Mouse (Mus musculus): Measurements from ENCODE around the gene Ttll13.

Gene Ttll13

GRCm38 (mm10) chr7:80246148-80246721 lies at the start of gene Ttll13:
Ttll13 (plus strand) TSS chr7:80246376.
- peak; percentile 92 to 97 for DNase-seq (ENCODE audit: low spot score in 2 of 2)

- no peak for DNase-seq (ENCODE audit: low spot score in 2 of 2)
These were observed 48.8 kb upstream of the Ttll13 start for GRCm38 (mm10) chr7:80197371-80197770.

GRCm38 (mm10) chr7:80197941-80198778 lies 48.0 kb upstream of the Ttll13 start:
- DNase-seq (ENCODE audit: low spot score in 2 of 2): peak; percentile 76 to 85

- no peak for DNase-seq (ENCODE audit: low spot score in 2 of 2)
These were observed 47.3 kb upstream of the Ttll13 start for GRCm38 (mm10) chr7:80198863-80199262.

- DNase-seq (ENCODE audit: low spot score in 2 of 2): no peak
These were observed 46.9 kb upstream of the Ttll13 start for GRCm38 (mm10) chr7:80199286-80199685.

- DNase-seq (ENCODE audit: low spot score in 2 of 2): no peak
These were observed 46.2 kb upstream of the Ttll13 start for GRCm38 (mm10) chr7:80199851-80200587.

- no peak for DNase-seq (ENCODE audit: low spot score in 2 of 2)
These were observed 45.6 kb upstream of the Ttll13 start for GRCm38 (mm10) chr7:80200588-80200945.

GRCm38 (mm10) chr7:80200963-80201539 lies 45.1 kb upstream of the Ttll13 start:
- DNase-seq (ENCODE audit: low spot score in 2 of 2): no peak

- no peak for DNase-seq (ENCODE audit: low spot score in 2 of 2)
These were observed 44.2 kb upstream of the Ttll13 start for GRCm38 (mm10) chr7:80201888-80202540.

GRCm38 (mm10) chr7:80202961-80203360 lies 43.2 kb upstream of the Ttll13 start:
- no peak for DNase-seq (ENCODE audit: low spot score in 2 of 2)

- no peak for DNase-seq (ENCODE audit: low spot score in 2 of 2)
These were observed 42.5 kb upstream of the Ttll13 start for GRCm38 (mm10) chr7:80203638-80204096.

- no peak for DNase-seq (ENCODE audit: low spot score in 2 of 2)
These were observed 41.8 kb upstream of the Ttll13 start for GRCm38 (mm10) chr7:80204362-80204761.

- DNase-seq (ENCODE audit: low spot score in 2 of 2): no peak
These were observed 41.2 kb upstream of the Ttll13 start for GRCm38 (mm10) chr7:80204961-80205360.

GRCm38 (mm10) chr7:80205705-80206589 lies 40.2 kb upstream of the Ttll13 start:
- DNase-seq (ENCODE audit: low spot score in 2 of 2): no peak

- DNase-seq (ENCODE audit: low spot score in 2 of 2): peak; percentile 52 to 64
These were observed 38.9 kb upstream of the Ttll13 start for GRCm38 (mm10) chr7:80207314-80207731.

GRCm38 (mm10) chr7:80208026-80208642 lies 38.0 kb upstream of the Ttll13 start:
- DNase-seq (ENCODE audit: low spot score in 2 of 2): peak; percentile 79 to 82

GRCm38 (mm10) chr7:80208738-80209430 lies 37.3 kb upstream of the Ttll13 start:
- peak in 1 of 2 experiments; percentile 40 for DNase-seq (ENCODE audit: low spot score in 2 of 2)

- no peak for DNase-seq (ENCODE audit: low spot score in 2 of 2)
These were observed 36.5 kb upstream of the Ttll13 start for GRCm38 (mm10) chr7:80209669-80210068.

- no peak for DNase-seq (ENCODE audit: low spot score in 2 of 2)
These were observed 35.2 kb upstream of the Ttll13 start for GRCm38 (mm10) chr7:80210982-80211381.

Measured in urinary bladder, postnatal 36 days (tissue).